Mouse (Mus musculus): ENCODE data around the gene Vinac1.
A peak's percentile ranks its signal among the peaks of the same experiment; 100 is the strongest.

The Vinac1 gene

DNA sequence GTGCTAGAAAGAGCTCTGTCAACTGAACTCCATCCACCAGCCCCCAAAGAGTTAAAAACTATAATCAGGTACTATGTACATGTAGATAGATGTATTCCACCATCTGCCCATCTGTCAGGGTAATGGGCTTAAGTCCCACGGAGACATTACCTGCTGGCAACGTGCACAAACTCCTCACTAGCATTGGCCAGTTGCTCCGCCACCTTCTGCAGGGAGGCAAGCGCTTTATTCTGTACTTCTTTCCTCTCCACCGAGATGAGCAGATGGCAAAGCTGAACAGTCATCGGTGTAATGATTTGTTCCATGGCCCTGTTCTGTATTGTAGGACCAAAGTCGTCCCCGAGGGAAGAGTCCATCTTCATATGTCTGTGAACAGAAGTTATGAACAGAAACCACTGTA lies at the start of gene Vinac1:
Gene Vinac1, minus strand, starts transcription at position 362 of the 400 bp plus-strand sequence.
- DNase-seq (ENCODE audit: low read depth, low spot score), result no peak

DNA sequence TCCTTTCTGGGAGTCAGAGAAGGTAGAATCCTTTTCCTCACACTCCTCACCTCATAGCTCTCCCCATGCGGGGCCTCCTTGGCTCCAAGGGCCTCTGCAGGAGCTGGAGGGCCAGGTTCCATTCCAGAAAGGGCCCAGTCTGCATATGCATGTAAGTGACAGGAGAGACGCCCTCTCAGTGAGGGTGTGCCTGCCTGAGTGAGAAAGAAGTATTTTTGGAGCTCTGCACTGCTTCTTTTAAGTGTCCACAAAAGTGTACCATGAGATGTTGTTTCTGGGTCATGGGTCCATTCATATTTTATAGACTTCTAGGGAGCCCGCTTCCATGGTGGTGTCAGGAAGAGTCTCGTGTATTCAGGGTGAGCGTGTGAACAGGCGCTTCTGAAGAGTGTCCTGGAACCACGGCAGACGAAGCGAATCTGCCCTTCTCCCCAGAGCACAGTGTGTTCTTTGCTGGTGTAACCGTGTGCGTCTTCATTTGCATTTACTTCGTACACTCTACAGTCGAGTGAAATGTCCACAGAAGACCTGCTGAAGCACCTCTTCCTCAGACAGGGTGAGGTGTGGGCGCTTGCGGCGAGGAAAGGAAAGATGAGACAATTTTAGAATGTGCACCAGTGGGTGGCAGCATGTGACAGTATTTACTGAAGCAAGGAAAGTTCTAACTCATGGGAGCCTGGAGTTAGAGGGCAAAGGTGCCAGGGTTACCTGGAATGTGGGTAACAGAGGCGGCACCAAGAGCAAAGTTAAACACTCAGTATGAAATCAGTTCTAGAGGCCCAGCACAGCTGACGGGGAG lies 46.2 kb upstream of the Vinac1 start:
- DNase-seq (ENCODE audit: low read depth, low spot score), result no peak

DNA sequence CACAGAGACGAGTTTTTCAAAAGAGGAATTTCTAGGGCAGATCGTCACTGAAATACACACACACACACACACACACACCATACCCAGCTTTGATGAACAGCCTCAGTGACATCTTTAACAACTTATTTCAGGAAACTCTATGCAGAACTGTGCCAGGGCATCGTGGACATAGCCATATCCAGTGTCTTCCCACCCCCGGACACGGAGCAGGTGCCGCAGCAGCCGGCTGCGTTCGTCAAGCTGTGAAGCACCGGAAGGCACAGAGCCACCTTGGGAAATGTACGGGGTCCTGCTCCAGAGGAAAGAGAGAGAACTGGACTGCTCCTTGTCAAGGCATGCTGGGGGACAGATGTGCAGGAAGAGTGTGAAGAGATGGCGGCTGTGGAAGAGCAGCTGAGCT lies 44.8 kb upstream of the Vinac1 start:
- no peak for DNase-seq (ENCODE audit: low read depth, low spot score)

DNA sequence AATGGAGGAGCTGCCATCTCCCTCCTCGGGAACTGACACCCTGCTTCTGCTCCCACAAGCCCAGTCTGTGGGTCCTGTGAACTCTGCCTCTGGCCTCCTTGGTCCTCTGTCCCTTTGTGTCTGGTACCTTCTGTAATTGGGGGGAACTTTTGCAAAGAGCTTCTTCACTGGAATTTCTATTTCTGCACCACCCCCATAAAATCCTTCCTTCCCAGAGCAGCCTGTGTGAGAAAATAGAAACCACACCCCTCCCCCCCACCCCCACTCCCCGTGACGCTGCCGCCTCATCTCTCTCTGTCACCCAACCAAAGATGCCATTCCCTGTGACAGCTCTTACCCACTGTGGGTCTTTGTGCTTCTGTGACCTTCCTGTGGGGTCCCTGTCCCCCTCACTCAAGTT lies 42.4 kb upstream of the Vinac1 start:
- DNase-seq (ENCODE audit: low read depth, low spot score), result no peak

DNA sequence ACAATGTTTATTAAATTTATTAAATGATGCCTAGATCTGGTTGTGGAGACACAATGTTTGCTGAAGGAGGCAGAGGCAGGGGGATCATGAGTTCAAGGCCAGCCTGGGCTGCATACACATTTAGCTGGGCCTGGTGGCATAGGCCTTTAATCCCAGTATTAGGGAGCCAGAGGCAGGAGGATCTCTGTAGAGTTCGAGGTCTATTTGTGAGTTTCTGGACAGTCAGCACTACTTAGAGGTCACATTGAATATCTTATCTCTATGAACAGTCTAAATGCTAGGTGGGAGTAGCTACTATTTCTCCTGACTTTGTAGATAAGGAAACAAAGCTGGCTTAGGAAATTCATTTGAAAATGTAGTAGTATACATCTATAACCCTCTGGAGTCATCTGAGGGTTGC lies 39.5 kb upstream of the Vinac1 start:
- DNase-seq (ENCODE audit: low read depth, low spot score), result no peak

DNA sequence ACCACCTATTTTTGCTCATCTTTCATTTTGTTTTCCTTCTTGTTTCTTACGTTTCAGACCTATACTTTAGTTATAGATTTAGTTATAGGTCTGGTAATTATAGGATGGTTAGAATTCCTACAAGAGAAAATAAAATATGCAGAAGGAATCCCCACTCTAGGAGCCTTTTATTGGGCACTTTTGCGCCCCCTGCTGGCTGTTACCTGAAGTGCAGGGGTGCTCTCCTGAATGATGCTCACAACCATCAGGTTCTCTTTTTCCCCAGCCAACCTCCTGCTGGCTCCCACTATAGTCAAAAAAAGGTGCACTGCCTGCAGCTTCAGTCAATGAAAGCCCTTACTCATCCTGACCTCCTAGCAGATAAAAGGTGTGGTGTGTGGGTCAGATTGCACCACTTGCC lies 37.0 kb upstream of the Vinac1 start:
- DNase-seq (ENCODE audit: low read depth, low spot score), result peak; percentile 34

DNA sequence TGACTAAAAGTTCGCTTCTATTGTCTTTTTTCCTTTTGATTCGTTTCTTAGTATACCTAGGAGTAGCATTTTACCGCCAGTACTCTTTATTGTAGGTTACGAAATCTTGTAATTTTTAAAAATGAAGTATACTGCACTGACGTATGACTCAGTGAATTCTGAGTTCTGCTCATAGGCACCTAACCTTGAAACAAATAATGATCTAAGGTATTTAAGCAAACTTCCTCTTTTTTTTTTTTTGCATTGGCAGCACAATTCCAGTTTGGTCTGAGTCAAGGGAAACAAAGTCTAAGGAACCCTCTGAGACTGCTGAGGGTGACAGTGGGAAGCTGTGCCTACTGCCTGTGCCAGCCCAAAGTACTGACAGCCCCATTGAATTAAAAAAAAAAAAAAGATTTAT lies 35.5 kb upstream of the Vinac1 start:
- no peak for DNase-seq (ENCODE audit: low read depth, low spot score)

DNA sequence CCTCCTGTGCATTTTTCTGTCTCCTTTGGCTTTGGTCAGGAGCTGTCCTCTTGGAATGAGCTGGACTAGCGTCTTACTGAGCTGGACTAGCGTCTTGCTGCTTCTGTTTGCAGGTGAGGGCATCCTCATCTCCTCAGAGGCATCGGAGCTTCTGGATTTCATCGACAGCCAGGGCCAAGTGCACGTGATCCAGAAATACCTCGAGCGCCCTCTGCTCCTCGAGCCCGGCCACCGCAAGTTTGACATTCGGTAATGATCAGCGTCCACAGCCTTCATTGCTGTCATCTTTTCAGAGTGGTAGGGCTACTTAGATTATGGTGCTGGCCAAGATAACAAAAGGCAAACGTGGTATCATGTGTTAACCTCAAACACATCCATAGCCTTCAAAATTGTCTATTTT lies 33.1 kb upstream of the Vinac1 start:
- no peak for DNase-seq (ENCODE audit: low read depth, low spot score)

DNA sequence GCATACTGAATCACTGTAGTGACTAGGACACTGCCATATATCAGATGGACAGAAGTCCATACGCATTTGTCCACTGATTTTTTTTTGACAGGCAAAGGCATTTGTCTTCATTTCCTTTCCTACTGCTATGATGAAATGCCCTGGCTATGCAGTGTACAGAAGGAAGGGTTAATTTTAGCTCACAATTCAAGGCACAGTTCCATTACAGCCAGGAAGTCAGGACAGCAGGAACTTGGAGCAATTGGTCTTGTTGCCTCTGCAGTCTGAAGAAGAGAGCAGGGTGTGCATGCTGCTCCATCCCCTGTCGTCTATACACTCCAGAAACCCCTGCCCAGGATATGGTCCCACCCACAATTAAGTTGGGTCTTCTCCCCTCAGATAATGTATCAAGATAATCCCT lies 31.2 kb upstream of the Vinac1 start:
- DNase-seq (ENCODE audit: low read depth, low spot score), result no peak

DNA sequence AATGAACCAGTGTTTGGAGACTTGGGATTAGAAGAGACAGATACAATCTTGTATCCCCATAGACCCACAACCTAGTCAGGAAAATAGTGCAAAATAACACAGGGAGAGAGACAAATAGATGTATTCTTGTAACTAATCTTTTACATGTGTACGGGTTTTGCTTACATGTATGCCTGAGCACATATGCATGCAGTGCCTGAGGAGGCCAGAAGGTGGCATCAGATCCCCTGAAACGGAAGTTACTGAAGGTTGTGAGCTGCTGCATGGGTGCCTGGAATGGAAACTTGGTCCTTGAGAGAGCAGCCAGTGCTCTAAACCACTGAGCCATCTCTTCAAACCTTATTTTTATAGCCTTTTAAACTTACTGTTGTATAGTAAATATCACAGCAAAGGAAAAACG lies 30.3 kb upstream of the Vinac1 start:
- peak; percentile 58 for DNase-seq (ENCODE audit: low read depth, low spot score)

DNA sequence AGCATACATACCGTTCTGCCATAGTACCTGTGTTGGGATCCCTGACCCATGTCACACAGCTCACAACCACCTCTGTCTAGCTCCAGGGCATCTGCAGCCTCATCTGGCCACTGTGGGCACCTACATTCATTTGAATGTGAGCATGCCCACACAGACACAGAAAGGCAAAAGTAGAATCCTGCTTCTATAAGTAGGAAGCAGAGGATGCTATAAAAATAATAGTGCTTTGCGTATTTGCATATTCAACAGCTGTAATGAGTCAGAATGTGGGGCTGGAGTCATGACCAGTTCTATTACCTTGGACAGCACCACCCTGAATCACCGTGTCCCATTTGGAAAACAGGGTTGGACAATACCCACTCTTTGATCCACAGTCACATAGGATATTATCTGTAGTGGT lies 22.3 kb upstream of the Vinac1 start:
- no peak for DNase-seq (ENCODE audit: low read depth, low spot score)

DNA sequence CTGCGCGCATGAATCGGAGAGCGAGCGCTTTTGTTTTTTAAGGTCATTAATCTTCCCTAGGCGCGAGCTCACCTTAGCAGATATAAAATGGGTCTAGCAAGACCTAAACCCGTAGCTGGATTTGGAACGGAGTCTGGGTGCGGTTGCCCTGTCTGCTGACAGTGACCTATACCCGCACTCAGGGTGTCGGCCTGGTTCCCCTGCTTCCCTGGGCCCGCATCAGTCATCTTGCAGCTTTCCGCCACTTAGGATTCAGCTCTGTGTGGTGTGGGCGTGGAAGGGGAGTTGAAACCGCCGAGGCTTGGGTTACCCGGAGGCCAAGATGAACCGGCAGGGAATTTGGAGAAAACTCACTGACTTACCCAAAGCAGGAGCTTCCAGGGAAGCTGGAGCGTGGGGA lies 18.4 kb upstream of the Vinac1 start:
- no peak for DNase-seq (ENCODE audit: low read depth, low spot score)

DNA sequence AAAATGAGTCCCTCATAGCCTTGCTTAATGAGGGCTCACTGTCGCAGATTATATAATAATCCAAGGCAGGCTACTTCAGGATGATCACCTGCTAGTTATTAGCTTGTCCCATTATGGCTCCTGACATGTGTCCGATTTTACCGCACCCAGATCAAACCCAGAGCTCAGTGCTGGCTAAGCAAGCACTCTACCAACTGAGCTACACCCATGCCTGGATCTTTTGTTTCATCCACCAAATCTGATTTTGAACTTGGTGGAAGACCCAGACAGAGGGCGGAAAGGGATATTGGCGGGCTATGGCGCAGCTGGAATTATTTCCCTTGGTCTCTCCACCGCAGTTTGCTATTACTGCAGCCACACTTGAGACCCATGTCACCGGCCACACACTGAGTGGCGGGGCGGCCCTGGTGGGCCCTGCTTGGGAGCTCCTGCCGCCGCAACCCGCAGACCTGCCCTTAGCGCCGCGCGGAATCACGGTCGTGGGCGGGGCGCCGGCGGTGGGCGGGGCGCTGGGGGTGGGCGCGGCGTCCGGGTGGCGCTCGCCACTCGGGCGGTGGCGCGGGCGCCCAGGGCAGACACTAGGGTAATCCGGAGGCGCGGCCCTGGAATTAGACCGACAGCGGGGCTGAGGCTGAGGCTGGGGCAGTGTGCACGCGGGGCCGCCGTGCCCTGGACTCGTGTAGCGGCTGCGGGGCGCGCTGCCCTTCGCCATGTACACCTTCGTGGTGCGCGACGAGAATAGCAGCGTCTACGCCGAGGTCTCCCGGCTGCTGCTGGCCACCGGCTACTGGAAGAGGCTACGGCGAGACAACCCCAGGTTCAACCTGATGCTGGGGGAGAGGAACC lies 17.7 kb upstream of the Vinac1 start, which contains the start of gene Ttl:
Gene Ttl, plus strand, starts transcription at position 506 of the 846 bp plus-strand sequence.
- peak; percentile 82 for DNase-seq (ENCODE audit: low read depth, low spot score)

DNA sequence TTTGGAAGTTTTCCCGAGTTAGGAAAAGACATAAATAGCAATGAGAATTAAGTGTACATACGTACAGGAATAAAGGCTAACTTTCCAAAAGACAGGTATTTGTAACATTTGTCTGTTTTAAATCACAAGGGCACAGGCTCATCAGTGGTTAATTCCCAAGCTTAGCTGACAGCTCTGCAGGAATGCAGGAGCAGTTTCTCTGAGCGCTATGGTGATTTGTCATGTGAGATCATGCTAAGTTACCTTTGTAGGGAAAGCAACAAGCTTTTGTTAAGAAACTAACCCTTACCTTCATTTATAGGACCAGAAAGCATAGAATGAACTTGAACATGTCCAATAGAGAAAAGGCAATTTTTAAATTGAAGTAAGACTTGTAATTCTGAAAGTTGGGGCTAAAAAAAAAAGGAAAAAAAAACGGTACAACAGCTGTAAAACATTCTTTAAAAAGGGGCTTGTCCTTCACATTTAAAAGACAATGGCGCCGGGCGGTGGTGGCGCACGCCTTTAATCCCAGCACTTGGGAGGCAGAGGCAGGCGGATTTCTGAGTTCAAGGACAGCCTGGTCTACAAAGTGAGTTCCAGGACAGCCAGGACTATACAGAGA lies 13.6 kb upstream of the Vinac1 start:
- DNase-seq (ENCODE audit: low read depth, low spot score), result no peak

DNA sequence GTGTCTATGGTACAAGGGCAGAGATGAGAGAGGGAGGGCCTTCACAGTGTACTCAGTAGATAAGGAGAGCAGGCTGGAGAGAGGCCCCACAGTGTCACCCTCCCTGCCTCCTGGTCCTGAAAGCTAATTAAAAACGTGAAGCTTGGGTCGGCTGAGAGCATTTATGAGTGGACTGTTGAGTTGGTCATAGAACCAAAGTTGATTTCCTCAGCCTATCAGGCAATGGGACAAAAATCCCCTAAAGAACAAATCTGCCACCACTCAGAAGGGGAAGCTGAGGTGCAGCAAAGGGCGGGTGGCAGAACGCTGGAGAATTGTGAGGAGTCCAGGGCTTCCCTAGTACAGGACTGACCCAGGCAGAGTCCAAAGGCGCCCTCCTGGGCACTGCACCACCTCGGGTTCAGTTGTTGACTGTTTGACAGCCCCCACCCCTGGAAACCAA lies 10.0 kb upstream of the Vinac1 start:
- peak; percentile 73 for DNase-seq (ENCODE audit: low read depth, low spot score)

DNA sequence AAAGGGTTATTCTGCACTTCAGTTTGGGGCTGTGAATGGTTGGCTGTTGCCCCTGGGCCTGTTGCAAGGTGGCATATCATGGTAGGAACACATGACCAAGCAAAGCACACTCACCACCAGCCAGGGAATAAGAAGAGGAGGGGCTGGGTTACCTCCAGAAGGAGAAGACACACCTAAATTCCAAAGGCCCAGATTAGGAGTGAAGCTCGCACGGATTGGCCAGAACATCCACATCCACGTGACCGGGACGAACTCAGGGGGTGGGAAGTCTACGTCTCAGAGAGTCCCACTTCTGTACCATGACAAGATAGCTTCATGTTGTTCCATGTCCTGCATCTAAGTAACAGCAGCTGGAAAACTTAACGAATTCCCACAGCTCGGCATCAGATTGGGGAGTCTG lies 9.3 kb upstream of the Vinac1 start:
- no peak for DNase-seq (ENCODE audit: low read depth, low spot score)

DNA sequence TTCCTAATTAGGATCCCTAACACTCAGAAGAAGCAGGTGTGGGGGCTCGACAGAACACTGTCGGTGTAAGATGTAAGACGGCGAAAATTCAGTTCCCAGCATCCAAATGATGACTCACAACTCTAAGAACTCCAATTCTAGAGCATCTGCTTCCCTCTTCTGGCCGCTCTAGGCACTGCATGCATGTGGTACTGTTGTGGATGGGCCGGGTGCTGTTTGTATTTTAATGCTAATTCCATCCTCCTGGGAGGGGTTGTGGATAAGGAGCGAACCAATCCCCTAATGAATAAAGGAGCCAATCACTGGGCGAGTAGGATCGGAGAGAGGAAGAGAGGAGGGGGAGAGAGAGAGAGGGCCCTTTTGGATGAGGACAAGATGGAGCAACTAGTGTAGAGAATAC lies 8.6 kb upstream of the Vinac1 start:
- DNase-seq (ENCODE audit: low read depth, low spot score), result peak; percentile 54

DNA sequence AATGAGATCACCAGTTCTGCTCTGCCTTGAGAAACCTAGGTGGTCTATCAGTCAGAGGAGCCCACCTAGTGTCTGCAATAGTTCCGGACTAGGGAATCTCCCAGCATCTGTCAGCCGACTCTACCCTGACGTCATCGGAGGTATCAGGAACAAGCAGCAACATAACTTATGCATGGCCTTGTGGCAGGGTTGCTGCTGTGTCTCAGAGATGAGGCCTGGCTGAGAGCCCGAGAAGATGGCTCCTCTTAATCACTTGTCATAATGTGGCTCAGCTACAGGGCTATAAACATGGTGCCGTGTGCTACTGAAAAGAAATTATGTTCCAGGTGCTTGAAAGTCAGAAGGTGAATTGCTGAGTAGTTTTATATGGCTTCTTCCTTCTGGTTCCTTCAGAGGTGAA lies 7.8 kb upstream of the Vinac1 start:
- DNase-seq (ENCODE audit: low read depth, low spot score), result no peak

DNA sequence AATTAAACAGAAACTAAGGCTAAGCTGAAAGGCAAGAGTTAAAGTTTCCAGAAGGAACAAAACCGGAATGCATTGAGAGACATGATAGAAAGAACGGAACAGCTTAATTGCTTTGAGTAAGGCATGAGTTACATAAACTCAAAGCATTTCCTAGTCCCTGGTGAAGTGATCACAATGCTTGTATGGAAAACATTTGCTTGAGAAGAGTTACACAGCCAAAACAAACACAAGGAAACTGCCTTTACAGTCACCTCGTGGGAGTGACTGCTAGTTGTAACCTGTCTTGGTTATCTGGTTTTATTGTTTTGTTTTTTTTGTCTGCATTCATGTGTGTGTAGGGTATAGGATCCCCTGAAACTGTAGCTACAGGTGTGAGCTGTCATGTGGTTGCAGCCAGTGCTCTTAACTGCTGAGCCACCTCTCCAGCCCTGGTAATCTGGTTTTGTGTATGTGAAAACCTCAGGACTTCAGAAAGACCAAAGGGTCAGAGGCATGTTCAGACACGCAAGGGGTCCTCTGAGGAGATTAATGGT lies 4.5 kb upstream of the Vinac1 start:
- DNase-seq (ENCODE audit: low read depth, low spot score), result no peak

DNA sequence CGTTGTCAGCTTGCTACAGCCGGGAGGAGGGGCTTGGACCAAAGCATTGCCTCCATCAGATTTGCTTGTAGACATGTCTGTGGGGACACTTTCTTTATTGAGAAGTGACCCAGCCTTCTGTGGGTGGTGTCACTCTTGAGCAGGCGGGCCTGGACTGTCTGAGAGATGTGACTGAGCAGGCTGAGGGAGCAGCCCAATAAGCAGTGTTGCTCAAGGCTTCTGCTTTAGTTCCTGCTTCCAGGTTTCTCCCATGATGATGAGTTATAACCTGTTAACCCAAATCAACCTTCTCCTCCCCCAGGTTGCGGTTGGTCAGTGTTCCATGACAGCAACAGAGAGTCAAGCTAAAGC lies 1.2 kb downstream of the Vinac1 start:
- DNase-seq (ENCODE audit: low read depth, low spot score), result peak; percentile 67

DNA sequence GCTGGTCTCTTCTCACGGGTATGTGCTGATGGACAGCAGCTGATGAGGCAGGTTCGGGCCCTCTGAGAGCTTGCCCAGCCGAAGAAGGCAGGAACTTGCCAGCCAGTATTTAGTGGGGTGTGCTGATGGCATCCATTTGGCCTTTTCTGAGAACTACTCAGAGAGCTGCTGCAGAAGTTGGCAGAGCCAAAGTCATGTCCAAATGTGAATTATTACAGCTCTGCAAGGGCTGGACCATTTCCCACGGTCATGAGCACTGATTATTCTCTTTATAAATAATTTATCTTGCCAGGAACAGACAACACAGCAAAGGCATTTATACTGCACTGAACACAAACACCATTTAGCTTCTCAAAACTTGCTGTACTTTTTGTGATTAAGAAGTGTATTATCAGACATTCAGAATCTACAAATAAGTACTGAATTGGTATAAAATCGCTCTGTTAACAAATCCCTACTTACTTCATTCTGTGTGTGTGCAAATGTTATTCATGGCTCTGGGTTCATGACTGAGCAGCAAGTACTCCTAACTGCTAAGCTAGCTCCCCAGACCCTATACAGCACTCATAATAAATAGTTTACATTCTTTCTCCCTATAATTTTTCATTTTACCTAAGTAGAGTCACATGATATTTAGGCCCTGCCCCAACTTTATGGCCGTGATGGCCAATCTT lies 1.7 kb downstream of the Vinac1 start:
- DNase-seq (ENCODE audit: low read depth, low spot score), result no peak

DNA sequence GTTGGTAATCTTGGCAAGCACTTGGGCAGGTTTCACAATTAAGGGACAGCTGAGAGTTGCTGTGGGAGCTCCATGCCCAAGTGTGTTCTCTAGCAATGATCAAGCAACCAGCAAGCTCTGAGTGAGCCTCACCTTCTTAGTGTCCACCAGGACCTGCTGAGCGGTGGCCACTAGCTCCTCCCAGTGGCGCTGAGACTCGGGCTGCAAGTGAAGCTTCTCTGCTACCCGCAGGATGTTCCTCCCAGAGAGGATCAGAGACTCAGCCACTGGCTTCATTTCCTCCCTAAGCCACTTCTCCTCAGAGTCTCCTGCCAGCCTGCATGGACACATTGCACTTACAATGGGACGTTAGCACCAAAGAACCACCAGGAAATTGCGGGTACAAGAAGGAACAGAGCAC lies 7.4 kb downstream of the Vinac1 start:
- DNase-seq (ENCODE audit: low read depth, low spot score), result no peak
